Mouse (Mus musculus): Measurements from ENCODE around the gene Acta2.

The Acta2 gene

GRCm38 (mm10) chr19:34191645-34192007 lies 63.8 kb downstream of the Acta2 start:
- DNase-seq (ENCODE audit: low spot score) = no peak

Data from testis, postnatal 10 days (tissue).